Mouse (Mus musculus): ENCODE results near the gene Itga1. TPM values are rescaled to one million over a fixed set of nuclear protein-coding genes. Genes with fewer than 3 reads are reported as not detected.

The Itga1 gene
- under 0.01 TPM in 1 of 2 replicates, not detected in the other for total RNA-seq (2012; rRNA removed)
- total RNA-seq (2014; rRNA removed), result 0.01 and 0.04 TPM in 2 replicates
- polyA plus RNA-seq (2012; ENCODE audit: insufficient read length, low read depth), result 0.04 TPM in 2 replicates

DNA sequence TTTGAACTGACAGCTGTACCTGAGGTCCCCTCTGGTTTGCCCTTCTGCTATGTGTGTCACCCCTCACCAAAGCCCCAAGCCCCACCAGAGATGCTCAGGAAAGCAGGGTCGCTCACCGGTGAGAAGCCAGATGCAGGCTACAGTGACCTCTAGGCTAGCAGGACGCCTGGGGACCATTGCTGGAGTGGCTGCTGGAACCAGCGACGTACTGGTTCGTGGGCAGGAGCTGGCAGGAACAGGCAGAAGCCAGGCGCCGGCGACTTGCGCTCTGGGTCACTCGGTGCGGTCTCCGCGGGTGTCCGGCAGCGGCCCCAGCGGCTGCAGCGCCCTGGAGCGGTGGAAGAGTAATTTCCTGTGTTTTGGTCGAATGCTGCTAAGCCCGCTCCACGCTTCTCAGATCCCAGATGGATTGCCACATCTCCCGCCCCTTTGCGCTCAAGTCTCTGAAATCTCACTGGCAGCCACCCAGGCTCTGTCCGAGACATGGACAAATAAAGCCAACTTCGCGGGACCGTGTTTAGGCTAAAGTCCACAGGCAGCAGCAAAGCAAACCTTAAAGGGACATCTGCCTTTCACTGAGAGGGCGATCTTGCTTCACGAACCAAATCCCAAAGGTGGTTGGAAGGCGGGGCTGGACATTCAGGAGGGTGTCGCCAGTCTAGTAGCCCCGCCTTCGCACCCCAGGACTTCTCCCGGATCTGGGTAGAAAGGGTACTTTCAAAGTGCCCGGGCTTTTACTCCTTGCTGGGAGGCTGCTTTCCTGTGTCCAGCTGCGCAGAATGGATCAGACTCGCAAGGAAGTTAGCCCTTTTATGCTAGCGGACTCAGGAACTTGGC lies at the start of gene Itga1, which contains the start of gene Gm49395:
Itga1 (minus strand) TSS at position 610 of the 837 bp plus-strand sequence.
Gm49395 (minus strand) TSS at position 567 of the 837 bp plus-strand sequence.
- Histone ChIP-seq H3K27me3 (replicated peaks) (no peaks in the 10 kb centered on the region), H3K79me2 (replicated peaks; ENCODE audit: control insufficient read depth, extremely low read depth, insufficient read depth, poor library complexity, severe bottlenecking) (no peaks in the 10 kb centered on the region), H3K4me3 (replicated peaks in 1 of 3; ENCODE audit: low read depth in 2 of 3, low read length in 2 of 3, poor library complexity in 1 of 3) (no peak within 1 kb of the TSS), H3K36me3 (replicated peaks in 1 of 2; ENCODE audit: control insufficient read depth in 1 of 2, insufficient read depth in 1 of 2, low read length in 1 of 2) (no peaks in the 10 kb centered on the region), H3K27ac (ENCODE audit: insufficient read depth, low read depth) (no peak within 1 kb of the TSS), H3K4me1 (ENCODE audit: control insufficient read depth in 1 of 2, insufficient read depth in 2 of 2) (peaks cover 3 to 7% of the 10 kb centered on the region in 2 experiments; a peak in 3 of 4 replicates), H3K4me2 (ENCODE audit: insufficient read depth, low read depth, poor library complexity, severe bottlenecking) (peak within 1 kb of the TSS; percentile 21; the same call in 1 of the 2 replicates), H3K9ac (ENCODE audit: insufficient read depth, low read depth) (no peak within 1 kb of the TSS), H3K9me3 (replicated peaks; ENCODE audit: low read length) (peaks cover 2% of the 10 kb centered on the region)
- in situ Hi-C loops (cut with MboI; ENCODE audit: low pct_ligation_motif_present, low pct_unique_long_range_greater_than_20kb, low sequenced_read_pairs) (no loop called here), dilution Hi-C loops (cut with MboI; ENCODE audit: extremely low pct_ligation_motif_present, extremely low pct_unique_long_range_greater_than_20kb, low sequenced_read_pairs) (no loop called here)
- no peak for DNase-seq (ENCODE audit: extremely low read depth)
- TF ChIP-seq GABPA (IDR thresholded peaks at IDR 0.05; ENCODE audit: insufficient replicate concordance, low read depth, low read length), result no peak

DNA sequence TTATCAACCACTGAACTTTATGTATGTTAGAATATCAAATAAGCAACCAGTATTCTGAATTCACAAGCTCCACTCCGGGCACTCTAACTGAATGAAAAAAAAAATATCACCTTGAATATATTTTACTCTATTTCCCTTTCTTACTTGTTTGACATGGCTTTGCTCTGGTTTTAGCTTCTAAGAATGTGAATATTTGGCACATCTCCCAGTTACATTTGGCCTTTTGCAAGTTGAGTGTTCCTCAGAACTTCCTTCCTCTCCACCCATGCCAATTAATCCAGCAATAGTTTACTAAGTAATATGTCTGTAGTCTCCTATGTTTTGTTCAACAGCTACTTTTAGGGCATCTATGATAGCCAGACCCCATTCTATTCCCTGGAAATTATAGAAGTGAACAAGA lies 48.8 kb upstream of the Itga1 start:
- Histone ChIP-seq H3K9me3 (replicated peaks; ENCODE audit: low read length) (no peaks in the 10 kb centered on the region), H3K4me1 (ENCODE audit: control insufficient read depth in 1 of 2, insufficient read depth in 2 of 2) (no peaks in the 10 kb centered on the region), H3K27ac (ENCODE audit: insufficient read depth, low read depth) (no peak overlapping the region), H3K4me2 (ENCODE audit: insufficient read depth, low read depth, poor library complexity, severe bottlenecking) (no peak overlapping the region), H3K4me3 (replicated peaks in 1 of 3; ENCODE audit: low read depth in 2 of 3, low read length in 2 of 3, poor library complexity in 1 of 3) (no peak overlapping the region), H3K79me2 (replicated peaks; ENCODE audit: control insufficient read depth, extremely low read depth, insufficient read depth, poor library complexity, severe bottlenecking) (no peaks in the 10 kb centered on the region), H3K9ac (ENCODE audit: insufficient read depth, low read depth) (no peak overlapping the region), H3K36me3 (replicated peaks in 1 of 2; ENCODE audit: control insufficient read depth in 1 of 2, insufficient read depth in 1 of 2, low read length in 1 of 2) (no peaks in the 10 kb centered on the region), H3K27me3 (replicated peaks) (no peaks in the 10 kb centered on the region)
- dilution Hi-C loops (cut with MboI; ENCODE audit: extremely low pct_ligation_motif_present, extremely low pct_unique_long_range_greater_than_20kb, low sequenced_read_pairs) (no loop called here), in situ Hi-C loops (cut with MboI; ENCODE audit: low pct_ligation_motif_present, low pct_unique_long_range_greater_than_20kb, low sequenced_read_pairs) (loop anchor here (25.0 kb wide), 1 partner anchor 163 kb away; no protein-coding TSS in a partner anchor)
- DNase-seq (ENCODE audit: extremely low read depth), result no peak
- TF ChIP-seq ZKSCAN1 (IDR thresholded peaks at IDR 0.05; ENCODE audit: borderline replicate concordance, low read depth, low read length) (no peak), GABPA (IDR thresholded peaks at IDR 0.05; ENCODE audit: insufficient replicate concordance, low read depth, low read length) (no peak), USF2 (conservative IDR thresholded peaks at IDR 0.05; ENCODE audit: low read depth, low read length) (no peak), ETS1 (conservative IDR thresholded peaks at IDR 0.05; ENCODE audit: low read depth, low read length) (no peak), MXI1 (IDR thresholded peaks at IDR 0.05; ENCODE audit: low read depth, low read length) (no peak), TBP (conservative IDR thresholded peaks at IDR 0.05; ENCODE audit: low read depth, low read length) (no peak), UBTF (IDR thresholded peaks at IDR 0.05; ENCODE audit: low read depth, low read length) (no peak), NRF1 (IDR thresholded peaks at IDR 0.05; ENCODE audit: low read depth, low read length) (no peak), MAX (IDR thresholded peaks at IDR 0.05; ENCODE audit: low read length) (no peak), CTCF (conservative IDR thresholded peaks at IDR 0.05 in 1 of 2, IDR thresholded peaks at IDR 0.05 in 1 of 2; ENCODE audit: low read depth in 2 of 2, low read length in 2 of 2) (no peak), ZMIZ1 (IDR thresholded peaks at IDR 0.05; ENCODE audit: low read depth, low read length) (no peak), KAT2A (IDR thresholded peaks at IDR 0.05; ENCODE audit: insufficient replicate concordance, low read length) (no peak), MAZ (IDR thresholded peaks at IDR 0.05; ENCODE audit: low read depth, low read length) (no peak), CHD2 (IDR thresholded peaks at IDR 0.05; ENCODE audit: low read length) (no peak), MAFK (IDR thresholded peaks at IDR 0.05; ENCODE audit: insufficient replicate concordance, low read length) (no peak), MEF2A (IDR thresholded peaks at IDR 0.05; ENCODE audit: borderline replicate concordance, low read depth, low read length) (no peak), MYC (IDR thresholded peaks at IDR 0.05; ENCODE audit: low read depth, low read length) (no peak), NELFE (IDR thresholded peaks at IDR 0.05; ENCODE audit: low read depth, low read length) (no peak)
